Mouse (Mus musculus): ENCODE data around the gene Nsg1. TPM values are rescaled to one million over a fixed set of nuclear protein-coding genes. Genes with fewer than 3 reads are reported as not detected.

Nsg1 gene
- total RNA-seq, 1 experiment from 2014 or later: 16.8 TPM

DNA sequence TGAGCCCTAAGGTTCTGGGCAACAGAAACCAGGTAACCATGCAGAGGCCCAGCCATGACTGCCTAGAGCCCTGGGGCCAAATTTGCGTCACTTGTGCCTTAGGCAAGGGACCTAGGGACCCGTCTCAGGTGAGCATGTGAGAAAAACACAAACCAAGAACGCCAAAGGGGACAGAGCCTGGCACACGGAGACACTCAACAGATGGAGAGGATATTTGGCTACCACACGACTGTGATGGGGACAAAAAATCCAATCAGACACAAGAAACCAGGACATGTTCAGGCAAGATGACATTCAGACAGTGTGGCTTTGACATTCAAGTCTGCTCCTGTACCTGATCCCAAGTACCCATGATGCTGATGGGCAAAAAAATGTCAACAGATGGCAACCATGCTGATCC is 6.1 kb downstream of the Nsg1 start:
- no peak for ATAC-seq (replicated peaks in 1 of 2; ENCODE audit: insufficient read depth in 1 of 2, low FRiP score in 2 of 2, low TSS enrichment in 1 of 2, low read depth in 1 of 2, poor library complexity in 2 of 2, severe bottlenecking in 2 of 2)

DNA sequence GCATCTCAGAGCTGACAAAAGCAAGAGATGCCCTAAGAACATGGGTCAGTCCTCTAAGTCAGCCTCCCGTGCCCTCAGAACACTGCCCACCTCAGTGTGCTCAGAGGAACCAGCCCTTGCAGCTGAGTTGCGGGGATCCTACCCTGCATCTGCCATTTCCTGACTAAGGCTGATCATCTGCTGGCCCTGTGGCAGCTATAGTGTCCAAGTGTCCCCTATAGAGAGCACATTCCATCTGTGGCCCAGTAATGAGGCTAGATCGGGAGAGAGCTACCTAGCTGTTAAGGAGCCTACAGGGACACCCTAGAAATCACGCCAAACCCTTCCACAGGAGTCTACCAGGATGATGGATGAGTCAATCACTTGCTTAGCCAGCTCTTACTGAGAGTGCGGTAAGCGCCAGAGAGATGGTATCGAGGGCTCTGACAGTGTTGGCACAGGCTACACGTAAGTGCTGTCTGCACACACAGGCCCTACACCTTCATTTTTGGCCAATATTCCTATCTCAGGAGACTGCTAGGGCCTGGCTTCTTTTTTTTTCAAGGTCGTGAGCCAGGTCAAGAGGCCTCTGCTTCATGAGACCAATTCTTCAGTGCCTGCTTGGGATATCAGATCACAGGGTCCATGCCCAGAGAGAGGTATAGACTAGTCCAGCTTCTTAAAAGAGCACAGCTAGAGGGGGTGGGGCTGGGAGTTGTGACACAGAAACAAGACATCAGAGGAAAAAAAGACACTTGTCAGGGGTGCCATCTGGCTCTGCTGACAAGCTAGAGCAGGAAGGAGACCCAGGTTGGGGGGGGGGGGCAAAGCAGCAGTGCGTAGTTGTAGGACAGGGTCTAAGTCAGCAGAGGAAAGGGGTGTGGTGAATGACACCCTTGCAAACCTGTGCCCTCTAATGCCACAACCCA is 7.3 kb downstream of the Nsg1 start:
- ATAC-seq (replicated peaks in 1 of 2; ENCODE audit: insufficient read depth in 1 of 2, low FRiP score in 2 of 2, low TSS enrichment in 1 of 2, low read depth in 1 of 2, poor library complexity in 2 of 2, severe bottlenecking in 2 of 2): no peak

DNA sequence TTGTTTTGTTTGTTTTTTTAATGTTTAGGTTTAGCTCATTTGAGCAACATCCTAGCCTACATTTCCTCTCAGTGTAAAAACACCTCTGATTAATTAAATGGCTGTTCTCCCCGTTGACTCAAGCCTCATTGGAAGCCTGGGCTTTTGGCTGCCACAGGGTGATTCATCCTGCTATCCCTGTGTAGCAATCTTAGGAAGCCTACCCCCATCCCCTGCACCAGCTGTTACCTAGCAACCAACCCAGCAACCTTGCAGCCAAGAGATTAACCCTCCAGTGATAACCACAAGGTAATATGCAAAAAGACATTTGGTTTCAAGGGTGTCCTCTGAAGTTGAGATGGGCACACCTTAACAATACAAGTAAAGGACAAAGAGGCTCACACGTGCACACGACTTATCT is 8.4 kb downstream of the Nsg1 start:
- ATAC-seq (replicated peaks in 1 of 2; ENCODE audit: insufficient read depth in 1 of 2, low FRiP score in 2 of 2, low TSS enrichment in 1 of 2, low read depth in 1 of 2, poor library complexity in 2 of 2, severe bottlenecking in 2 of 2): no peak

DNA sequence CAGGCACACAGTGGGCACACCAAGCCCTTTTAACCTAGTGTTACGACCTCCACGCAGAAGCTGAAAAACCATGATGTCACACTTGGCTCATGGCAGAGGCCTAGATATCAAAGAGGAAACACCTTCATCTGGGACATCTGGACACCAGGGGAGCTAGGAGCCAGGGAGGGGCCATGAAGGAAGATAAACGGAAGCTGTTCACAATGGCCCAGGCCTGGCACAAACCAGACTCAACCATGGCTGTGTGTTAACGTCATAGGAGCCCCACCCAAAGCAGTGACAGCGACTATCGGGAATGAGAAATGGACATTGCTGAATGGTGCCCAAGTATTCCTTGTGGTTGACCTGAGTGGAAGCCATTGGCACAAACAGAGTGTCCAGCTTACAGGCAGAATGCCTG is 13.2 kb downstream of the Nsg1 start:
- ATAC-seq (replicated peaks in 1 of 2; ENCODE audit: insufficient read depth in 1 of 2, low FRiP score in 2 of 2, low TSS enrichment in 1 of 2, low read depth in 1 of 2, poor library complexity in 2 of 2, severe bottlenecking in 2 of 2): no peak

DNA sequence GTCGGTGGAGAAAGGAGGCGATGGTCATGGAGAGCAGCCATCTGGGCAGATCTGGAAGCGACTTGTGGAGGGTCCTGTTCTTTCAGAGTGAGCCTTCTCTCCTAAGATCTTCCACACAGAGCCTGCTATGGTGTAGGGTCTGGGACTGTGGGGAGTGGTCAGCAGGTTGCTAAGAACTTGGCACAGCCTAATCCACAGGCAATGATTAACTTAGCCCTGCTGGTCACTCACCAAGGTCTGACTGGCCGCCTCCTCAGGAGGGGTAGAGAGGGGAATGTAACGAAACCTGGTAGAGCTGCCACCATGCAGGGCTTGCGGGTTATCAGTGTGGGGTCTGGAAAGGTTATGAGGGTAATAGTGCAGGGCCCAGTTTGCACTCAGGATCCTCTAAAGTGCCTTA is 18.8 kb downstream of the Nsg1 start:
- ATAC-seq (replicated peaks in 1 of 2; ENCODE audit: insufficient read depth in 1 of 2, low FRiP score in 2 of 2, low TSS enrichment in 1 of 2, low read depth in 1 of 2, poor library complexity in 2 of 2, severe bottlenecking in 2 of 2): no peak

DNA sequence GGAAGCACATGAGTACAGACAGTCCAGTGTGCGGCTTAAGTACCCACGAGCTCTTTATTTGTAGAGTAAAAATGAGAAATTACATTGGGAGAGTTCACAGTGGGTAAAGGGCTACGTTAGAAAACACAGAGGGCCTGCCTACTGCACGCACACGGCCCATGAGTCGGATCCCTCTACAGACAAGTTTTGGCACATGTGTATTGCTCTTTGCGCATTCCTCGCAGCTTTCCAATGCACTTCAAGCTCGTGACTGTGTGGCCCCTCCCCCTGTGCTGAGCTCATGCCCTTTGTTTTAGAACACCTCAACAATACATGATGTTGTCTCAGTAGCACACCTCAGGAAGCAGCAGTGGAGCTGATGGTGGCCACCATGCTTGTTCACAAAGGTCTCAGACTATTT is 22.5 kb downstream of the Nsg1 start:
- ATAC-seq (replicated peaks in 1 of 2; ENCODE audit: insufficient read depth in 1 of 2, low FRiP score in 2 of 2, low TSS enrichment in 1 of 2, low read depth in 1 of 2, poor library complexity in 2 of 2, severe bottlenecking in 2 of 2): no peak

DNA sequence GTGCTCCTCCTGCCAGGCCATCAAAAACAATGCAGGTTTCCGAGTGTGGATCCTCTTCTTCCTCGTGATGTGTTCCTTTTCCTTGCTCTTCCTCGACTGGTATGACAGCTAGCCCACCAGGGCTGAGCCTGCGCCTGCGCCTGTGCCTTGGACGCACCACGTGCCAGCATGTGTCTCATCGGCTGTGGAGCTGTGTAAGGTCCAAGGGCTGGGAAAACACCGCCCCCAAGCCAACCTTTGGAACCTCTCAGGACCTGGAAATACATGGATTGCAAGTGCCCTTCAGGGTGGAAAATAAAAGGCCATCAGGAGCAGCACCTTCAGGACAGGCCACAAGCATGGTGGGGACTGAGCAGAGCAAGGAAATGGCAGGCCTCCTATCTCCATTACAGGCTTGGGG is 23.5 kb downstream of the Nsg1 start:
- no peak for ATAC-seq (replicated peaks in 1 of 2; ENCODE audit: insufficient read depth in 1 of 2, low FRiP score in 2 of 2, low TSS enrichment in 1 of 2, low read depth in 1 of 2, poor library complexity in 2 of 2, severe bottlenecking in 2 of 2)

DNA sequence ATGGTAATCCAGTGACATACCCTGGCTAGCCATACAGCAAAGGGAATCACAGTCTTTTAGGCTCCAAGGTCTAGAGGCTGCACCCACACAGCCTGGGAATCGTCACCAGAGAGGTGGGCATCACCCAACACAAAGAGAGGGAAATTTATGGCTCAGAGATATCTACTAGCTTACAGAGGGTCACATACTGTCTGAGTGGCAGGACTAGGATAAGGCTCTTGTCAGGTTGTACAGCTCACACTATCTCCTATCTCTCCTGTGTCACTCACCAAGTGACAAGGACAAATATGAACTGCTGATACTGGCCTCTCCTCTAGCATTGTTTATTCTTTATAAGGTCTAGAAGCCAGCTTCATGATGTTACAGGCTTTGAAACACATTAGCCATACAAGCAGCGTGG is 30.4 kb downstream of the Nsg1 start:
- no peak for ATAC-seq (replicated peaks in 1 of 2; ENCODE audit: insufficient read depth in 1 of 2, low FRiP score in 2 of 2, low TSS enrichment in 1 of 2, low read depth in 1 of 2, poor library complexity in 2 of 2, severe bottlenecking in 2 of 2)

DNA sequence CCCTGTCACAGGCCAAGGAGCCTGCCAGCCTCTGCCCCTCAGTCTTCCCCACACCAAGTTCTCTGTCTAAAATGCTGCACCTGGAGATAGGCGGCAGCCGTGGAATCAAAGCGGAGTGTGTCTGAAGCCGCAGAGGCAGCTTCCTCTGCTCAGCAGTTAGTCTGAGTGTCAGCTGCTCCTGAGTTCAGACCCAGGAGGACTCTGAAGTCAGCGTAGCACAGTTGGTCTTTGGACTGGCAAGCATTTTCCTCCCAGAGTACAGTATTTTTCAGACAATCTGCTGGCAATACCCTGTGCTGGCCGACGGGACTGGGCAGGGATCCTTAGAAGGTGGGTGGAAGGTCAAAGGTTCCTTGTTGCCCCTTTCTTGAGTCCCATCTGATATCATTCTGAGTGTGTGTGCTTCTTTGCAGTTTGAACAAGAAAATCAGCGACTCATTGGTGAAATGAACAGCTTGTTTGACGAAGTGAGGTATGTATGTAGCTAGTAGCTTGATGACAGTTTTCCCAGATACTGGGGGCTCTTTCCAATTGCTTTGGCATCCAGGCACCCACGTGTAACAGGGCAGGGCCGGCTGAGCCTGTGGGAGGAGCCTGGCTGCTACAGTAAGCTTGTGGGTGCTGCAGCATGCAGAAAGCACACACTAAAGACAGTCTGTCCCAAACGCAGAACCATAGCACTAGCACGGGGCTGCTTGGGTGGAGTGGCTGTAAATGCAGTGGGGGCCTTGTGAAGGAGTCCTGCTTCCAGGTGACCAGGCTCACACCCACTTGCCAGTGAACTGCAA is 33.0 kb downstream of the Nsg1 start:
- no peak for ATAC-seq (replicated peaks in 1 of 2; ENCODE audit: insufficient read depth in 1 of 2, low FRiP score in 2 of 2, low TSS enrichment in 1 of 2, low read depth in 1 of 2, poor library complexity in 2 of 2, severe bottlenecking in 2 of 2)

DNA sequence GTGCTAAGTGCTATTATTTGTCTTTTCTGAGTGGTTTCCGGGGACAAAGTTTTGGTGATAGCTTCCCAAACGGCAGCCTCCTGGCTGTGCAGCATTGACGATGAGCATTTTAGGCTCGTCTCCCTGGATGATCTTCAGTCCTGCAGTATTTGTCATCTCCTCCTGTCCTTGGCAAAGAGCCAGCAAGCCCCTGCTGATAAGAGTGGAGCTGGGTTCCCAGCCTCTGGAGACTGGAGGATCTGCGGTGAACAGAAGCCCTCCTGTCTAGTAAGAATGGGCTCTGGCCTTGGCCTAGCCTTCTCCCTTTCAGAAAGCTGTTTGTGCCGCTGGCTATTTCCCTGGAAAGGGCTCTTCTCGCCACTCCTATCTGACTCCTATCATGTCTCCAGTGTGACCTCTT is 38.0 kb downstream of the Nsg1 start:
- ATAC-seq (replicated peaks in 1 of 2; ENCODE audit: insufficient read depth in 1 of 2, low FRiP score in 2 of 2, low TSS enrichment in 1 of 2, low read depth in 1 of 2, poor library complexity in 2 of 2, severe bottlenecking in 2 of 2): no peak

DNA sequence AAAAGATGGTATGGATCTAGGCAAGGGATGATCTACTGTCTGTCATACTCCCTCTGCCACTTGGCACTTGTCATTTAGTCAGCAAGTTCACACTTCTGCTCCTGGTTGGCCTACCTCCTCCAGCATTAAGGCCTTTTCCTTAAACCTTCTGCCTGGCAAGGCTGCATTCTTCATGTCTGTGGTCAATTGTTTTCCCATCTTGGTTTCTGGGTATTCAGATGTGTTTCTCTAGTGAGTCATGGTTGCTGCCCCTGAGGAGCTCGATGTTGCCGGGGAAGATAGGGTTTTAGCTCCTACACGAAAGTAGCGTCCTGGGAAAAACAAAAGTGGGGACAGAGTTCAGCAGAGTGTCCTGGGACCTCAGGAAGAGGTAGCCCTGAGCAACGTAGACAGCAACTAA is 40.4 kb downstream of the Nsg1 start:
- ATAC-seq (replicated peaks in 1 of 2; ENCODE audit: insufficient read depth in 1 of 2, low FRiP score in 2 of 2, low TSS enrichment in 1 of 2, low read depth in 1 of 2, poor library complexity in 2 of 2, severe bottlenecking in 2 of 2): no peak

DNA sequence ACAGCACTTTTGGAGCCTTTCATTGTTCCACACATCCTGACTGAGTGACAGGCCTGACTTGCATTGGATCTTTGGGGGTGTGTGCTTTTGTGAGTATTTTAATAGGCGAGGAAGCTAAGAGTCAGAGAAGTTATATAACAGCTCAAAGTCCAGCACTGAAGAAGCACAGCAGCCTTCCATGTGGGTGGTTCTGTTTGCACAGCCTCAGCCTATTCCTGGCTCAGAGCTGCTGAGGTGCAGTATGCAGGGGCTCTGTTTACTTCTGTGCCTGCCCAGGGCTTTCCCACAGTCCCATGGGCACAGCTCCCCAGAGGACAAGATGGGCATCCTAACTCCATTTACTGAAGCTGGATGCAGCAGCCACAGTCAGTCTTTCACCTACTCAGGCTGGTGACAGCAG is 42.7 kb downstream of the Nsg1 start:
- no peak for ATAC-seq (replicated peaks in 1 of 2; ENCODE audit: insufficient read depth in 1 of 2, low FRiP score in 2 of 2, low TSS enrichment in 1 of 2, low read depth in 1 of 2, poor library complexity in 2 of 2, severe bottlenecking in 2 of 2)

DNA sequence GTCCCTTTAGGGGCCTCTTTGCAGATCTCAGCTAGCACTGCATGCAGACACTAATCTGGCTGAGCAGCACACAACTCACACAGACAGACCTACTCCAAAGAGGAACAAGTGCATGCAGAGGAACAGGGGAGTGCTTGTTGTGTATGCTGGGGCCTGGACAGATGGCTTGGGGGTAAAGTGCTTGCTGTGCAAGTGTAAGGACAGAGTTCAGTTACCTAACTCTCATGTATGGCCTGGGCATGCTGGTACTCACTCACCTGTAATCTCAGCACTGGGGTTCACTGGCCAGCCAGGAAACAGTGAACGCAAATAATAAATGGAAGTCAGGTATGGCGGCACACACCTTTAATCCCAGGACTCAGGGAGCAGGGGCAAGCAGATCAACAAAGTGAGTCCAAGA is 45.2 kb downstream of the Nsg1 start:
- ATAC-seq (replicated peaks in 1 of 2; ENCODE audit: insufficient read depth in 1 of 2, low FRiP score in 2 of 2, low TSS enrichment in 1 of 2, low read depth in 1 of 2, poor library complexity in 2 of 2, severe bottlenecking in 2 of 2): no peak

DNA sequence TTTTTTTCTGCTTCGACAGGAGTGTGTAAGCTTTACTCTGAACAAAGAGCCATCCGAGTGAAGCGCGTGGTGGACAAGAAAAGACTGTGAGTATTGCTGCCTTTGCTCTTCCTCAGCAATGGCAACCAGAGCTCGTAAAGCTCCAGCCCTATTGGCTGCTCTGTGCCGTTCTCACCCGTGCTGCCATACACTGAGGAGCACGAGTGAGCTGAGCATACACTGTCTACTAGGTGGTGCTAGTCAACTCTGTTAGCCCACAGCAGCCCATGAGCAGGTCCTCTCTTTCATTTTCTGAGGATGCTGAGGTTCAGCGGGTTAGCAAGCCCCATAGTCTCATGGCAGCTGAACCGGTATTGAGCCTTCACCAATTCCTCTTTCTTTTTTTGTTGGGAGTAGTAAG is 52.9 kb downstream of the Nsg1 start:
- no peak for ATAC-seq (replicated peaks in 1 of 2; ENCODE audit: insufficient read depth in 1 of 2, low FRiP score in 2 of 2, low TSS enrichment in 1 of 2, low read depth in 1 of 2, poor library complexity in 2 of 2, severe bottlenecking in 2 of 2)

DNA sequence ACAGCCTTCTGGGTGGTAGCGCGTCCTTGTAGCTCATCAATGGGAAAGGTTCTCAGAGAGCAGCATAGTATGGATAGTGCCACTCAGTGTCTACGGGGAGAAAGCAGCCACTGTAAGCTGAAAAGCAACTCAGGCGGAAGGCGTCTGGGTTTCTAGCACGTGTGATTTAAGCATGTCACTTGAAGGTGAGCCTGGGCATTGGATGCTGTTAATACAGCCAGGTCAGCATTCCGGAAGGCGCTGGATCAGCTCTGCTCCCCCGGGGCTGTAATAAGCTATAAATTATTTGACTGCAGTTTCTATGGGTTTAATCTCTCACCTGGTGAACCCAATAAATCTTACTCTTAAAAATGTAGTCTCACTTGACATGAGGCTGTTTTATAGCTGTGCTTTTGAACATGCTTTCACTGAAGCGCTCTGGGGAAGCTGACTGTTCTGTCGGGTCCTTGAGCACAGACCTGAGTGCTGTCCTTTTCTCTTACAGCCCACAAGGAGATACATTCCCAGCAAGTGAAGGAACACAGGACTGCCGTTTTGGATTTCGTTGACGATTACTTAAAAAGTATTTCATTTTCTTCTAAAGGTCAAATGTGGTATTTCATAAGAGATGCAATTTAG is 53.5 kb downstream of the Nsg1 start:
- no peak for ATAC-seq (replicated peaks in 1 of 2; ENCODE audit: insufficient read depth in 1 of 2, low FRiP score in 2 of 2, low TSS enrichment in 1 of 2, low read depth in 1 of 2, poor library complexity in 2 of 2, severe bottlenecking in 2 of 2)

DNA sequence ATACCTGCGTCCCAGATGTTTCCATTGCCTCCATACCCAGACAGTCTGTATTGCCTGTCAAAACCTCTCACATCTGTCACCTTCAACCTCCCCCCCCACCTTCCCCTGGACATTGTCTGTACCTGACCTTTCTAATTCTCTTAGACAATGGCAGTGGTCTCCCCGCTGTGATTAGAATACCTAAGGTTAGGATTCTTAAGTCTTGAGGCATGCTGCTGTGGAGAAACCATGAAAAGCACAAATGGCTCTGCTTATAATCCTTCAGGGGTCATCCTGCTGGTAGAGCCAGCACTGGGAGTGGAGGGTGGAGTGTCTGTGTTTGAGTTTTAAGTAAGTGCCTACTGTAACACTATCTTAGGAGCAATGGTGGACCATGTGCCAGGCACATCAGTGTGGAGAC is 56.8 kb downstream of the Nsg1 start:
- no peak for ATAC-seq (replicated peaks in 1 of 2; ENCODE audit: insufficient read depth in 1 of 2, low FRiP score in 2 of 2, low TSS enrichment in 1 of 2, low read depth in 1 of 2, poor library complexity in 2 of 2, severe bottlenecking in 2 of 2)

DNA sequence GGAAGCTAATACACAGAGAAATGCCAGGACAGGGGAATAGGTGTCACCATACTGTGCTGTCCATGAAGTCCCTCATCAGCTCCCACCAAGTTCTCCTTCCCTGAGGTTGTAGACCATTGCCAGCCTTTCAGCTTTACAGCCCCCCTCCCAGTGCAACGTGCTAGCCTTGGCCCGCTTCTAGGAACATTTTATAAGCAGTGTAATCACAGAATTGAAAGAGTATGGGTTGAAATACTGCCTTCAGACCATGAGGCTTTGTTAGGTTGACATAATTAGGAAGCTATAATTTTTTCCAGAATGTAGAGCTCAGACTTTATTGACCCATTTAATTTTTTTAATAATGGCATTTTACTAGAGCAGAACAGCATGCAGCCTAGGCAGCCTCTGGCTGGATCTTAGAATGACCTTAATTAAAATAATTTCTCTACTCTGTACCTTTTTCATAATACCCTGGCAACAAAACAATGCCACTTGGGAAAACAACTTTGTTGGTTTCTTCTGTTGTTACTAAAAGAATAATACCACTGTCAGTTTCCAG is 60.5 kb downstream of the Nsg1 start:
- no peak for ATAC-seq (replicated peaks in 1 of 2; ENCODE audit: insufficient read depth in 1 of 2, low FRiP score in 2 of 2, low TSS enrichment in 1 of 2, low read depth in 1 of 2, poor library complexity in 2 of 2, severe bottlenecking in 2 of 2)

DNA sequence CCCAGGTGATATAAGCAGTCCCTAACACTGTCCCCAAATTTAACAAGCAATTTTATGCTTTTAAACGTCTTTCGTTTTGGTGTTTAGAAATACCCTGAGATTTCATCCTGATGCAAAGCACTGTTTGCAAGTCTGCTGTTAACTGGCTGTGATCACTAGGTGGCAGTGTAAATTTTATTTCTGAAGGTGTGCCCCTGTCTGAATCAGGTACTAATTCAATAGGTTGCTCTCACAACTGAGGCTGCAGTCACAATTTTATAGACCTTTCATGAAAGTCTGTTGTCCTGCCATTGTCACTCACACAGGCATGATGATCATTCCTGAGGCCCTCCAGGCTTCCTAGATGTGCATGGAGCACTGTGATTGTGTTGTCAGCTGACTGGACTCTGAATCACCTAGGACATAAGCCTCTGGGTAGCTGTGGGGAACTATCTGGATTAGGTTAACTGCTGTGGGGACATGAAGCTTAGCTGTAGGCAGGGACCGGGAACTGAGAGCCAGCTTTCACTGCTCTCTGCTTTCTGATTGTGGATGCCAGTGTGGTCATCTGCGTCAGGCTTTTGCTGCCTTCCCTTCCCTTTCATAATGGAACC is 62.1 kb downstream of the Nsg1 start:
- ATAC-seq (replicated peaks in 1 of 2; ENCODE audit: insufficient read depth in 1 of 2, low FRiP score in 2 of 2, low TSS enrichment in 1 of 2, low read depth in 1 of 2, poor library complexity in 2 of 2, severe bottlenecking in 2 of 2): no peak
